Mouse (Mus musculus) hindbrain, embryonic 12.5 days (tissue): ENCODE measurements around the gene Chrng. TPM values are rescaled to one million over a fixed set of nuclear protein-coding genes. Genes with fewer than 3 reads are reported as not detected.

Source experiments
- polyA plus RNA-seq: library from polyadenylated mRNA; unstranded; fragments of >200 nt; fragmentation: Nextera tagmentation; extraction: Ambion mirVana; gene quantifications from 2 replicates; pipeline ENCODE4 v1.2.1, GENCODE M21; 2016

Chrng gene
- polyA plus RNA-seq, 1 experiment from 2014 or later: 0.90 TPM

Other genes starting within 250 kb of the Chrng start
- not detected in 2 replicates for gene Alppl2, start 114.7 kb upstream of the Chrng start, polyA plus RNA-seq
- not detected in 2 replicates for gene Alpi, start 103.1 kb upstream of the Chrng start, polyA plus RNA-seq
- not detected in 2 replicates for gene Akp3, start 79.7 kb upstream of the Chrng start, polyA plus RNA-seq
- 29.2 and 33.6 TPM in 2 replicates for gene Ecel1, start 48.1 kb upstream of the Chrng start, polyA plus RNA-seq
- 3.6 and 9.3 TPM in 2 replicates for gene Prss56, start 21.3 kb upstream of the Chrng start, polyA plus RNA-seq
- 0.14 and 0.64 TPM in 2 replicates for gene Chrnd, start 14.1 kb upstream of the Chrng start, polyA plus RNA-seq
- gene Eif4e2, start 9.3 kb downstream of the Chrng start, polyA plus RNA-seq: 148 and 150 TPM in 2 replicates
- 0.40 TPM in 2 replicates for gene Efhd1, start 59.7 kb downstream of the Chrng start, polyA plus RNA-seq
- 66.4 and 68.0 TPM in 2 replicates for gene Gigyf2, start 122.3 kb downstream of the Chrng start, polyA plus RNA-seq
- 11.8 and 12.0 TPM in 2 replicates for gene Kcnj13, start 190.1 kb downstream of the Chrng start, polyA plus RNA-seq